Mouse (Mus musculus) macrophage (primary cell): ENCODE measurements around the gene Coq9. TPM values are rescaled to one million over a fixed set of nuclear protein-coding genes. Genes with fewer than 3 reads are reported as not detected.

ENCODE experiments used
- H3K27ac ChIP-seq: fragments of 350-480 bp; formaldehyde crosslinking; 2 replicates; pipeline ENCODE4 v1.9.0; 2021
- H3K36me3 ChIP-seq: fragments of 350-480 bp; formaldehyde crosslinking; 2 replicates; pipeline ENCODE4 v1.9.0; 2021; ENCODE audit errors: inconsistent target
- H3K4me3 ChIP-seq: fragments of 350-480 bp; formaldehyde crosslinking; 2 replicates; pipeline ENCODE4 v1.9.0; 2021; ENCODE audit errors: inconsistent target
- H3K79me2 ChIP-seq: fragments of 350-480 bp; formaldehyde crosslinking; 2 replicates; pipeline ENCODE4 v1.9.0; 2021; ENCODE audit errors: inconsistent target
- WGBS: methylation state at CpG from one replicate; pipeline ENCODE4 v1.1.7; 2026; ENCODE audit warnings: inconsistent platforms; ENCODE audit not compliant: missing documents; 5-methylcytosine and 5-hydroxymethylcytosine counted together
- polyA plus RNA-seq: library from polyadenylated mRNA; stranded (reverse); fragments of 250-400 nt; gene quantifications from 3 replicates; pipeline ENCODE4 v1.2.4, GENCODE M21; 2018; ENCODE audit warnings: inconsistent platforms

Gene Coq9
- polyA plus RNA-seq, 1 experiment from 2014 or later, result 15.7 TPM

DNA sequence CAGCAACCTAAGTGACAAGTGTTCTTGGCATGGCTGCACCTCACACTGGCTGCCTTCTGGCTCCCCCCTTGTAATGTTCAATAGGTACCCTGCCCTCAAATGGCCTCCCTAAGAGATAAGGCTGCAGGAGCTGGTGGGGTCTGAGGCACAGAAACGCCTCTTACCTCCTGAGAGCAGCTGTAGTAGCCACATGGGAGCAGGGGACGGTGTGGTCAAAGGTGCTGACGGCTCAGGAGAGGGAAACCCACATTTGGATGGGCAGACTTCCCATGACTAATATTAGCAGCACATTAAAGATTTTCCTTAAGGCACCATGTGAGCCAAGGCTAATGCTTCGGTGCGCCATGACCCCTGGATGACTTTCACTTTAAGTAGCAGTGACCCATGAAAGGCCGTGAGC, 62.5 kb downstream of the Coq9 start:
- no peak overlapping the region for H3K4me3 ChIP-seq
- 79% methylated on average over 5 of the region's 6 CpGs for WGBS
- no peaks in the 10 kb centered on the region for H3K36me3 ChIP-seq
- no peaks in the 10 kb centered on the region for H3K79me2 ChIP-seq
- H3K27ac ChIP-seq, result no peak overlapping the region

DNA sequence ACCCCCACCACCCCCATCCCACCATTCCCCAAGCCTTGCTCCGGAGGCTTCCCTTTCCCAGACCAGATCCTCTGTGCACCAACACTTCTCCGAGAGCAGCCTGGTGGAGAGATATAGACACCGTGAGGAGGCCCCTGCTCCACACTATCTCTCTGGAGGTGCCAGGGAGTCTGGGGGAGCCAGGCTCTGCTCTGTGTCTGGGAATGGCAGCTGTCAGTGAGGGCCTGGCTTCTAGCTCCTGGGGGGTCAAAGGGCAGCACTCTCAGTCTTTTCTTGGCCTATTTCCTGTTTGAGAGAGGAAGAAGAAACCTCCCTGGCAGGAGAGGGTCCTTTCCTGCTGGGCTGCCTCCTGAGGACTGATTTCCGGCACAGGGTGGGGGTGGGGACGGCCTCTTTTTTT, 62.9 kb downstream of the Coq9 start:
- no peak overlapping the region for H3K27ac ChIP-seq
- 61% methylated on average over 4 of the region's 5 CpGs for WGBS
- H3K4me3 ChIP-seq, result no peak overlapping the region

DNA sequence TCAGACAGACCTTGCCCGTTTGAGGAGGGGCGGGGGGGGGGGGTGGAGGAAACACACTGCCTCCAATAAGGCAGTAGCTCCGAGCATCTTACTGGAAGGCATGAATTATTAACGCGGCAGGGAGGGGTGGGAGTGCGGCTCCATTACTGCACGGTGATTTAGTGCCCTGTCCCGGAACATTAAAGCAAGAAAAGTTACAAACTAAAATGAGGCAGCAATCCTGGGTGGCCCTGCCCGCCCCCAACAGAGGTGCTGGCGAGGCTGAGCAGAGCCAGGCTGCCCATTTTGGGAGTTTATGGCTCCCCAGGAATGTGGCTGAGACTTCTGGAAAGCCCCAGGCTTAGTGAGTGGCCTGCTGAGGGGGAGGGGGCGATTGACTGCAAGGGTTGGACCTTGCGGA, 65.6 kb downstream of the Coq9 start:
- Histone ChIP-seq H3K36me3 (no peaks in the 10 kb centered on the region), H3K79me2 (no peaks in the 10 kb centered on the region), H3K27ac (no peak overlapping the region), H3K4me3 (no peak overlapping the region)
- 94% methylated on average over 9 of the region's 12 CpGs for WGBS

More for the DNA sequence above, 62.9 kb downstream of the Coq9 start:
- Histone ChIP-seq H3K79me2 (no peaks in the 10 kb centered on the region), H3K36me3 (no peaks in the 10 kb centered on the region)

Other genes with a start within 250 kb of the Coq9 start
- gene Rspry1, start 236.4 kb upstream of the Coq9 start, polyA plus RNA-seq, result 18.0 to 19.1 TPM (median 18.7 TPM) in 3 replicates
- 34.2 to 149 TPM (median 39.7 TPM) in 3 replicates for gene Fam192a, start 236.3 kb upstream of the Coq9 start, polyA plus RNA-seq
- 25.2 to 117 TPM (median 41.6 TPM) in 3 replicates for gene Arl2bp, start 171.7 kb upstream of the Coq9 start, polyA plus RNA-seq
- gene Pllp, start 142.0 kb upstream of the Coq9 start, polyA plus RNA-seq, result not detected in 3 replicates
- 0.78 to 3.7 TPM (median 0.89 TPM) in 3 replicates for gene Ccl22, start 92.7 kb upstream of the Coq9 start, polyA plus RNA-seq
- 0.32 to 0.77 TPM (median 0.51 TPM) in 3 replicates for gene Cx3cl1, start 66.3 kb upstream of the Coq9 start, polyA plus RNA-seq
- gene Ccl17, start 27.9 kb upstream of the Coq9 start, polyA plus RNA-seq, result not detected in 3 replicates
- gene Ciapin1, start within 50 bp of the Coq9 start, polyA plus RNA-seq, result 10.8 to 28.7 TPM (median 20.3 TPM) in 3 replicates
- gene Polr2c, start 19.1 kb downstream of the Coq9 start, polyA plus RNA-seq, result 23.3 to 33.5 TPM (median 24.0 TPM) in 3 replicates
- 1.9 to 2.3 TPM (median 2.0 TPM) in 3 replicates for gene Dok4, start 38.0 kb downstream of the Coq9 start, polyA plus RNA-seq
- 0.06 to 0.21 TPM in 2 of 3 replicates, not detected in the other for gene Ccdc102a, start 79.8 kb downstream of the Coq9 start, polyA plus RNA-seq
- gene Adgrg5, start 85.4 kb downstream of the Coq9 start, polyA plus RNA-seq, result 0.06 TPM in 1 of 3 replicates, not detected in the others
- gene Adgrg1, start 136.4 kb downstream of the Coq9 start, polyA plus RNA-seq, result 0.36 to 1.5 TPM (median 1.3 TPM) in 3 replicates
- gene Adgrg3, start 179.4 kb downstream of the Coq9 start, polyA plus RNA-seq, result 0.44 to 1.8 TPM (median 1.5 TPM) in 3 replicates
- gene Drc7, start 216.8 kb downstream of the Coq9 start, polyA plus RNA-seq, result not detected in 3 replicates
- 7.0 to 7.8 TPM (median 7.1 TPM) in 3 replicates for gene Katnb1, start 242.9 kb downstream of the Coq9 start, polyA plus RNA-seq